Mouse (Mus musculus) brain, embryonic 14.5 days (tissue): ENCODE measurements around the gene Suds3.

Experiments used
- CTCF ChIP-seq: fragments of 200-500 bp; IDR thresholded peaks from 2 replicates; pipeline ENCODE4 v1.5.1; 2012; ENCODE audit warnings: inconsistent platforms, mild to moderate bottlenecking, moderate library complexity, borderline replicate concordance; ENCODE audit not compliant: insufficient read depth, insufficient read length; ENCODE audit errors: extremely low read depth
- POLR2A ChIP-seq: fragments of 200-500 bp; IDR thresholded peaks from 2 replicates; pipeline ENCODE4 v1.6.1; 2012; ENCODE audit warnings: mild to moderate bottlenecking, inconsistent platforms, borderline replicate concordance; ENCODE audit not compliant: poor library complexity, insufficient read depth, insufficient read length, severe bottlenecking; ENCODE audit errors: extremely low read depth

DNA sequence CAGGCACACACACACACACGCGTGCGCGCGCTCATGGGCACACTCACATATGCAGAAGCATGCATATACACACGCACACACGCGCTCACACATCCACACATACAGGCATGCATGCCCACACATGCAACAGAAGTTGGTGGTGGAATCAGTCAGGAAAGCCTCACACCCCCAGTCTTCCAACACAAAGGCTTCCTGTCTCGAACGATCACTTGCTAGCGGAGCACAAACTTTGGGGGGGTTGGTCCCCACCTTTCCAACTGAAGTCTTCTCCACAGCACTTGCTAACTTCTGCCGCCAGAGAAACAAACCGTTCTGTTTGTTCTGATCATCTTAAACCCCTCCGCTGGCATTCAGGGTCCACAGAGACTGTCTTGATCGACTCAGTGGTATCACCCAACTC is 14.8 kb upstream of the Suds3 start:
- TF ChIP-seq CTCF = no peak
- TF ChIP-seq POLR2A = no peak
